Mouse (Mus musculus) bone marrow macrophage, adult 2 months (primary cell): Measurements from ENCODE around the gene Dennd5b.

Experiments
- CTCF ChIP-seq: IDR thresholded peaks from 2 replicates; pipeline ENCODE4 v1.5.1; 2012; ENCODE audit warnings: low read depth, mild to moderate bottlenecking, low read length, moderate library complexity
- POLR2A ChIP-seq: IDR thresholded peaks from 2 replicates; pipeline ENCODE4 v1.6.1; 2012; ENCODE audit warnings: mild to moderate bottlenecking, low read depth, low read length, borderline replicate concordance

DNA sequence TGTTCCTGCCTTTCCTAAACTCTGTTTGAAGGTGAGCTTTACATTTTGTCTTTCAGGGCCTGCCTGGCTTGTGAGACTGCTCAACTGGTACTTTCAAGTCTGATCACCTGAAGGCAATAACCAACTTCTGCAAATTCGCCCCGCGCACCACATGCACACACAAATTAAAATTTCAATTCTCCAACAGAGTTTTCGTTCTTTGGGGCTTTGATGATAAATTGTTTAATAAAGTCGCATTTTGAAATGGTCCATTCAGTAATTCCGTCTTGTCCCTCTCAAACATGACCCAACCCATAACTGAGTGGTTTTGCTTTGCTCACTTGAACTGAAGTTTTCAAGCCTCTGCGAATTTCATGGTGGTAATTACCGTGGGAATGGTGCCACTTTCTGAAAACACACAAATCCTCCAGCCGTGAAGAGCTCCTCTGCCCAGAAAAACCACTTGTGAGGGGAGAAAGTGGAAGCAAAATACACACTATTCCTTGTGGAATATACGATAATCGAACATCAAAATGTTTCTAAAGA, 154.5 kb downstream of the Dennd5b start:
- TF ChIP-seq POLR2A (no peak), CTCF (no peak)
